Mouse (Mus musculus): ENCODE results near the gene Ccdc181. TPM values are rescaled to one million over a fixed set of nuclear protein-coding genes. Genes with fewer than 3 reads are reported as not detected.
"Not testable (repeated sequence)": the region's sequence is repeated elsewhere in the genome, so short reads cannot be mapped to it uniquely, and the experiment has no call there.

The Ccdc181 gene
- 0.92 and 1.0 TPM in 2 replicates for polyA plus RNA-seq (2012; rRNA removed)

DNA sequence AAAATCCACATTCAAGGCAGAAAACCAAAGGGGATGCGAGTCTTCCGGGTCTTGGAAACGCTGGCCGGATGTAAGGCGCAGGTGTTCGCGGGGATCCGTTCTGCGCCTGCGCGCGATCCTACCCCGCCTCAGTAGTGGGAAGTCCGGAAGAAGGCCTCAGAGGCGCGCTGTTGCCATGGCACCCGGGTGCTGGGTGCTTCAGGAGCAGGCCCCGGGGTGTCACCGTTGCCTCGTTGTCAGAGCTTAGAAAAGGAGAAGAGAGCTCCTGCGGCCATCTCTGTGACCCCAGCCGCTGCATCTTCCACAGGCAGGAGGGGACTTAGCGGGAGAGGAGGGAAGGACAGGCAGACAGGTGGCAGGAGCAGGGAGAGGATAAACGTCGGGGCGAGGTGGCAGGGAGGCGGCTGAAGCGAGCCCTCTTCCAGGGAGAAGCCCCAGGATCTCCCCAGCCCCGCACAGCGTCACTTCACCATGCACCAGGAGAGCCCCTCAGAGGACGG is at the start of gene Ccdc181:
Gene Ccdc181, plus strand, starts transcription at position 131 of the 500 bp plus-strand sequence.
- Histone ChIP-seq H3K27me3 (ENCODE audit: control insufficient read depth, insufficient read depth, low read length) (no peaks in the 10 kb centered on the region), H3K4me3 (ENCODE audit: extremely low read depth, insufficient read depth, insufficient read length) (peak within 1 kb of the TSS; percentile 83), H3K4me1 (ENCODE audit: control insufficient read depth, insufficient read depth, insufficient read length) (no peaks in the 10 kb centered on the region), H3K27ac (ENCODE audit: insufficient read depth, low read length) (0 out of 2 replicates have a peak within 1 kb of the TSS, but pooled peaks have one; percentile 48), H3K36me3 (ENCODE audit: control insufficient read depth, insufficient read depth, low read length) (peaks cover under 1% of the 10 kb centered on the region)
- peak; percentile 90 to 97 for DNase-seq (ENCODE audit: low read depth in 1 of 2, low spot score in 2 of 2)
- TF ChIP-seq CTCF (IDR thresholded peaks at IDR 0.05; ENCODE audit: extremely low read depth, insufficient read depth, insufficient read length, insufficient replicate concordance) (no peak), POLR2A (IDR thresholded peaks at IDR 0.05; ENCODE audit: low read depth, low read length) (no peak)
- WGBS: under 1% methylated on average over 31 of the region's 31 CpGs

DNA sequence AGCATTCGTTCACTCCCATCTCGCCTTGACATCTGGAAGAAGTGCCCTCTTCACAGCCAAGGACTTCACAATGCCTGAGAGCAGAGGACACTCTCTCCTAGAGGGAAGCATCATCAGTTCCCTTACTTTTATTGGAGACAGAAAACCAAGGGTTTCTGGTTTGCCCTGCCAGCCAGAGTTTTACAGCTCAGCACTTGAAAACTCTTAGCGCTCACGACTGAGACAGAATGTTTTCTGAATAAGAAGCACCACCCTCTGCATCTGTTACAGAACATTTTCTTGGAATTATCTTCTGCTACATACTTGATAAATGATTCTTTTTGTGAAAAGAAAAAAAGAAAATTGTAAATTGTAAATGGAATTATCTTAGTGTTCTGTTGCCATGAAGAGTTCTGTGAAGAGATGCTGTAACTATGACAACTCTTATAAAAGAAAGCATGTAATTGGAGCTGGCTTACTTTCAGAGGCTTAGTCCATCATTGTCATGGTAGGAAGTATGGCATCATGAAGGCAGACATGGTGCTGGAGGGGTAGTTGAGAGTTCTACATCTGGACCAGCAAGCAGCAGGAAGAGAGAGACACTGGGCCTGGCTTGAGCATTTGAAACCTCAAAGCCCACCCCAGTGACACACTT is 43.3 kb upstream of the Ccdc181 start:
- H3K4me3 ChIP-seq (ENCODE audit: extremely low read depth, insufficient read depth, insufficient read length); H3K27me3 ChIP-seq (ENCODE audit: control insufficient read depth, insufficient read depth, low read length); H3K36me3 ChIP-seq (ENCODE audit: control insufficient read depth, insufficient read depth, low read length); H3K27ac ChIP-seq (ENCODE audit: insufficient read depth, low read length); H3K4me1 ChIP-seq (ENCODE audit: control insufficient read depth, insufficient read depth, insufficient read length); DNase-seq (ENCODE audit: low read depth in 1 of 2, low spot score in 2 of 2): not testable (repeated sequence)
- WGBS: 96% methylated on average over 3 of the region's 4 CpGs

DNA sequence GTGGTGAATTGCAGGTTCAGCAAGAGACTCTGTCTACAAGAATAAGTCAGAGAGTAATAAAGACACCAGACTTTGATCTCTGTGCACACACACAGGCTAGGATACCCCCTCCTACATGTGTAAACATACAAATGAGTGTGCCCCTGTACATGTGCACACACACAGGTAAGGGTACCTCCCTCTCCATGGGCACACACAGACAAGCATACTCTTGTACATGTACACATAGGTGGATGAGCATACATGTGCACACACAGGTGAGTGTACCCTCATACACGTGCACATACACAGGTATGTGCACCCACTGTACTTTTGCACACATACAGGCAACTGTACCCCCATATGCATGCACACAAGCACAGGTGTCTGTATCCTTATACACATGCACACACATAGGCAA is 41.9 kb upstream of the Ccdc181 start:
- Histone ChIP-seq H3K4me3 (ENCODE audit: extremely low read depth, insufficient read depth, insufficient read length) (no peak overlapping the region), H3K27ac (ENCODE audit: insufficient read depth, low read length) (no peak overlapping the region), H3K36me3 (ENCODE audit: control insufficient read depth, insufficient read depth, low read length) (no peaks in the 10 kb centered on the region), H3K4me1 (ENCODE audit: control insufficient read depth, insufficient read depth, insufficient read length) (no peaks in the 10 kb centered on the region), H3K27me3 (ENCODE audit: control insufficient read depth, insufficient read depth, low read length) (no peaks in the 10 kb centered on the region)
- 85% methylated on average over 1 of the region's 1 CpGs for WGBS
- no peak for TF ChIP-seq CTCF (IDR thresholded peaks at IDR 0.05; ENCODE audit: extremely low read depth, insufficient read depth, insufficient read length, insufficient replicate concordance)
- no peak for TF ChIP-seq POLR2A (IDR thresholded peaks at IDR 0.05; ENCODE audit: low read depth, low read length)
- no peak for DNase-seq (ENCODE audit: low read depth in 1 of 2, low spot score in 2 of 2)

DNA sequence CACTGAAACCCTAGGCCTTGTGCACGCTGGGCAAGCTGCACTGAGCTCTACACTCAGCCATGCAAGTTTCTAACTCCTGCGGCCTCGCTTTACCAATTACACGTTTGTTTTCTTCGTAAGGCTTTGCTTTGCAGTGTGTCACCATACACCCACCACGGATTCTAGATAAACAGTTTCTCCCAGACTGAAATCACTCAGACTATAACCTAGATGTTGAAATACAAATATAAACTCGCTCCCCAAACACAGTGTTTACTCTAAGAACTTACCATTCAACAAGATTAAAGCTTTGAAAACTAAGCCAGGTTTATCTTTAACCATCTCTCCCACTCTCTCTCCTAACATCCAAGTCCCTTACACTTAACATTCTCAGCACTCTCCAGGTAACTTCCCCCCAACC is 40.3 kb upstream of the Ccdc181 start:
- H3K27ac ChIP-seq (ENCODE audit: insufficient read depth, low read length): no peak overlapping the region
- DNase-seq (ENCODE audit: low read depth in 1 of 2, low spot score in 2 of 2): no peak
- TF ChIP-seq POLR2A (IDR thresholded peaks at IDR 0.05; ENCODE audit: low read depth, low read length) (no peak), CTCF (IDR thresholded peaks at IDR 0.05; ENCODE audit: extremely low read depth, insufficient read depth, insufficient read length, insufficient replicate concordance) (no peak)
- 86% methylated on average over 7 of the region's 7 CpGs for WGBS
- no peaks in the 10 kb centered on the region for H3K27me3 ChIP-seq (ENCODE audit: control insufficient read depth, insufficient read depth, low read length)
- H3K4me1 ChIP-seq (ENCODE audit: control insufficient read depth, insufficient read depth, insufficient read length): no peaks in the 10 kb centered on the region
- no peak overlapping the region for H3K4me3 ChIP-seq (ENCODE audit: extremely low read depth, insufficient read depth, insufficient read length)
- no peaks in the 10 kb centered on the region for H3K36me3 ChIP-seq (ENCODE audit: control insufficient read depth, insufficient read depth, low read length)

DNA sequence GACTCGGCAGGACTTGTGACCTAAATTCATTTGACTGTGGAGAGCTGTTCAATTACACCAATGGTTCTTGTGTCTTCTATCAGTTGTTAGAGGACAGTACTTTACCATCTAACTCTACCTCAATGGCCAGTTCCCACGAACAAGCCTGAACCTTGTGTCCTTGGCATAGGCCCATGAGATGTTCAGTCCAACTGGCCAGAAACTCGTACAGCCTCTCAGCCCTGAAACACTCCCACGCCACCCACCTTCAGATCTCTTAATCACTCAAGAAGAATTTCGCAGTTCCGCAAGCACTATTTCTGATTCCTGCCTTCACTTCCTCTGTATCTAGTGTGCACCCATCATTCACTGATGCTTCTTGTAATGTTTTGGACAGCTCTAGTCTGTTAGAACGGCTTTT is 39.3 kb upstream of the Ccdc181 start:
- 76% methylated on average over 7 of the region's 7 CpGs for WGBS
- DNase-seq (ENCODE audit: low read depth in 1 of 2, low spot score in 2 of 2): no peak
- H3K4me1 ChIP-seq (ENCODE audit: control insufficient read depth, insufficient read depth, insufficient read length): no peaks in the 10 kb centered on the region
- TF ChIP-seq CTCF (IDR thresholded peaks at IDR 0.05; ENCODE audit: extremely low read depth, insufficient read depth, insufficient read length, insufficient replicate concordance): no peak
- TF ChIP-seq POLR2A (IDR thresholded peaks at IDR 0.05; ENCODE audit: low read depth, low read length): no peak
- no peaks in the 10 kb centered on the region for H3K36me3 ChIP-seq (ENCODE audit: control insufficient read depth, insufficient read depth, low read length)
- H3K27me3 ChIP-seq (ENCODE audit: control insufficient read depth, insufficient read depth, low read length): no peaks in the 10 kb centered on the region
- H3K27ac ChIP-seq (ENCODE audit: insufficient read depth, low read length): no peak overlapping the region
- H3K4me3 ChIP-seq (ENCODE audit: extremely low read depth, insufficient read depth, insufficient read length): no peak overlapping the region

DNA sequence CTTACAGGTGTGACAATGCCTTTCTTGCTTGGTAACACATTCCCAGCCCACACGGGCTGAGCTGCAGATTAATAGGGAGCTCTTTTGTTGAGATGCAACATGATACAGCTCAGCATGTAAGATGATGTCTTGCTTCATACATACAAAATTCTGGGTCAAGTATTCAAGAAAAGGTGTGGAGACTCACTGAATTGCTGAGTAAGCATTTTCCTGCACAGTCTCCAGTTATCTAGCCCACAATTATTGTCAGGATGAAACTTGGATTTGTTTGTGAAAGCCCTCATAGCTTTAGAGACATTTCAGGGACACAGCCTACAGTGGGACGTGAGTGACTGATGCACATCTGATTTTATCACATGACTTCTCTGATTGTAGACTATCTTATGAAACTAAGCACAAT is 33.9 kb upstream of the Ccdc181 start:
- TF ChIP-seq POLR2A (IDR thresholded peaks at IDR 0.05; ENCODE audit: low read depth, low read length) (no peak), CTCF (IDR thresholded peaks at IDR 0.05; ENCODE audit: extremely low read depth, insufficient read depth, insufficient read length, insufficient replicate concordance) (no peak)
- Histone ChIP-seq H3K4me1 (ENCODE audit: control insufficient read depth, insufficient read depth, insufficient read length) (no peaks in the 10 kb centered on the region), H3K27ac (ENCODE audit: insufficient read depth, low read length) (no peak overlapping the region), H3K36me3 (ENCODE audit: control insufficient read depth, insufficient read depth, low read length) (no peaks in the 10 kb centered on the region), H3K4me3 (ENCODE audit: extremely low read depth, insufficient read depth, insufficient read length) (no peak overlapping the region), H3K27me3 (ENCODE audit: control insufficient read depth, insufficient read depth, low read length) (no peaks in the 10 kb centered on the region)
- no peak for DNase-seq (ENCODE audit: low read depth in 1 of 2, low spot score in 2 of 2)
- WGBS: 83% methylated on average over 2 of the region's 2 CpGs

DNA sequence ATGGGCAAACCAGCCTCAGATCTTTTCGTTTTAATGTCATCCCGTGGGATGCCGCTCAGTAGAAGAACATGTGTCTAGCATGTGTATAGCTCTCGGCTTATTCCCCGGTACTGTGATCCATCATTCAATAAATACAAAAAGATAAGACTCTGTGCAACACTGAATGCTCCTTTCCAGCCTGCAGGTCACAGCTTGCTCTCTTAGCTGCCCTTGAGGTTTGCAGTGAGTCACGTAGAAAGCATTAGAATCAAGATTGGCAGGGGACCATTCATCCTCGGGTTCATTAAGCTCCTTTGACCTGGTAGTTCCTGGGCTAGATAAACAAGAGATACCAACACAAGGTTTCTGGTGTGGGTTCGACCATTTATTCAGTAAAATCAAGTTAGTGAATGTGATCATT is 32.6 kb upstream of the Ccdc181 start:
- peaks cover 1% of the 10 kb centered on the region; the same call in 1 of the 2 replicates for H3K4me1 ChIP-seq (ENCODE audit: control insufficient read depth, insufficient read depth, insufficient read length)
- TF ChIP-seq CTCF (IDR thresholded peaks at IDR 0.05; ENCODE audit: extremely low read depth, insufficient read depth, insufficient read length, insufficient replicate concordance) (no peak), POLR2A (IDR thresholded peaks at IDR 0.05; ENCODE audit: low read depth, low read length) (no peak)
- no peaks in the 10 kb centered on the region for H3K27me3 ChIP-seq (ENCODE audit: control insufficient read depth, insufficient read depth, low read length)
- H3K36me3 ChIP-seq (ENCODE audit: control insufficient read depth, insufficient read depth, low read length): no peaks in the 10 kb centered on the region
- 86% methylated on average over 8 of the region's 8 CpGs for WGBS
- no peak overlapping the region for H3K27ac ChIP-seq (ENCODE audit: insufficient read depth, low read length)
- no peak overlapping the region for H3K4me3 ChIP-seq (ENCODE audit: extremely low read depth, insufficient read depth, insufficient read length)
- DNase-seq (ENCODE audit: low read depth in 1 of 2, low spot score in 2 of 2): no peak
